Mouse (Mus musculus) myocyte (in vitro differentiated cells): ENCODE measurements around the gene Bglap2.
"Not testable (repeated sequence)": the region's sequence is repeated elsewhere in the genome, so short reads cannot be mapped to it uniquely, and the experiment has no call there.

ENCODE experiments used
- POLR2A ChIP-seq: IDR thresholded peaks from one replicate; pipeline ENCODE4 v1.6.1; 2011; ENCODE audit warnings: low read depth, mild to moderate bottlenecking, control low read depth, moderate library complexity; ENCODE audit not compliant: insufficient read length
- REST ChIP-seq: IDR thresholded peaks from one replicate; pipeline ENCODE4 v1.6.1; 2011; ENCODE audit warnings: mild to moderate bottlenecking, control low read depth, moderate library complexity; ENCODE audit not compliant: insufficient read depth, insufficient read length
- USF1 ChIP-seq: IDR thresholded peaks from one replicate; pipeline ENCODE4 v1.6.1; 2011; ENCODE audit warnings: low read depth, mild to moderate bottlenecking, control low read depth, moderate library complexity

- not testable (repeated sequence) for TF ChIP-seq USF1, REST, POLR2A
These were observed 2.5 kb downstream of the Bglap2 start for GRCm38 (mm10) chr3:88375750-88376626.
